Mouse (Mus musculus): ENCODE results near the gene L3mbtl1.
"Not testable (repeated sequence)": the region's sequence is repeated elsewhere in the genome, so short reads cannot be mapped to it uniquely, and the experiment has no call there.

Gene L3mbtl1

DNA sequence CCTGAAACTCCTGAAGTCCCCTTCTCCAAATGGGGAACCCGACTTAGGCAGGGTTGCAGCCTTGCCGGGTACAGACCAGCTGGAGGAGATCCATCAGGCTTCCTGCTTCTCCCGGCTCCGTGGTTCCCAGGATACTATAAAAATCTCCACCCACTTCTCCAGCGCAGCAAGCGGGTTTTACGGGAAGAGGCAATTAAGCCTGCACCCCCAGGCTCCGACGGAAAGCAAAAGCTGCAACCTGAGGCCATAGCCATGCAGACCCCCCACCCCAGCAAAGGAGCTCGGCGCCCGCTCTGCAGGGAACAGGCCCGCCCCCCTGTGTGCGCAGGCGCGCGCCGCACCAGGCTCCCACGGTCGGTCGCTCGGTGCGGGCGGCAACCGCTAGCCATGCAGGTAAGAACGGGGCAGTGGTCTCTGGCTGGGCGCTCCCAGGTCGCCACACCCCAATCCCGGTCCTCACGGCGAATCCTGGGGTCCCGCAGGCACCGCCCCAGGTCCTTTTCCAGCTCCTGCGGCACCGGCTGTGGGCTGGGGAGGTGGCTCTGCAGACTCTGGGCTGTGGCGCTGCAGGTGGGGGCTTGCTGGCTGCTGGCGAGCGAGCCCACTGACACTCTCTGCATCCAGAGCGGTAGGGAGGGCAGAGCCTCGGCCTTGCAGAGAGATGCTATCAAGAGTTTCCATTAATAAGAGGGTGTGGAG, at the start of gene L3mbtl1:
L3mbtl1 (plus strand) TSS at position 325 of the 699 bp plus-strand sequence.
- DNase-seq (ENCODE audit: low spot score in 2 of 2): peak in 1 of 2 experiments; percentile 50

DNA sequence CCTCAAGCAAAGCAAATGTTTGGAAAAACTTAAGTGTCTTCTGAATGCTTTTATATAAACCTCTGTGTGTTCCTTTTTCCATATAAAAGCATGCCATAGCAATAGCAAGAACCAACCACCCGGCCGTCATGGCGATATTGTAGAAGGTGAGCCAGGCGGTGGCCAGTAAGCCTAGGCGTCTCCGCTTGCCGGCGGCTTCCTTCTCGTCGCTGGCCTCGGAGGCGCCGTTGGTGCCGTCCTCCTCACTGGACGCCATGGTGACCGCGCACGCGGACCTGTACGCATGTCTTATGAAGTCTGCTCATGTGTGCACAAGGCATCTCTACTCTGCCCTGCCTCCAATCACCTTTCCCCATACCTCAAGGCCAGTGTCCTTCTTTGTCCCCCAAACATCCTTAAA, 44.0 kb upstream of the L3mbtl1 start:
- DNase-seq (ENCODE audit: low spot score in 2 of 2): not testable (repeated sequence)

DNA sequence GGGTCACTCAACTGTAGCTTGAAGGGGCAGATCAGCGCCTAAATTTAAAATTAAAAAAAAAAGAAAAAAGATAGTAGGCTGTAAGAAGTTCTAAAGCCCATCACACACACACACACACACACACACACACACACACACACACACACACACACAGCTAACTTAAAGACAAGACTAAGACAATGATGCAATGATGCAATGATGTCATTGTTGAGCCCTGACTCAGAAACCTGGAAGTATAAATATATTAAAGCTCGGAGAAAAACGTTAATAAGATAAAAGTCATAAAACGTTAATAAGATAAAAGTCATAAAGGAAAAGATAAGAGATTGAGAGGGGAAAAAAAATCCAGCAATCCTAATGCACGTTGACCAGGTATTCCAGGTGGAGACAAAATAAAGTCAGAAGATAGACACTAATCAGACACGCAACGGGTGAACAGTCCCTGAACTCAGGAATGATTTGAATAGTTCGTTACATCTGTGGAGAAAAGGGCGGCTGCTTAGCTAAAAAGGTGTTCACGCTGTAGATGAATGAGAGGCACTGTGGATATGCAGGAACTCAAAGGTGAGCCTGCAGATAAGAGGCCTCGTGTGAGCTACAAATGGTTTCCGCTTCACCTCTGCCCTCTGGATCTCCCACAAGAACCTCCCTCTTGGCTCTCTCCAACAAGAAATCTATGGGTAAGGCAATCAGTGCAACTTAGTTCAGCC, 43.2 kb upstream of the L3mbtl1 start:
- no peak for DNase-seq (ENCODE audit: low spot score in 2 of 2)

DNA sequence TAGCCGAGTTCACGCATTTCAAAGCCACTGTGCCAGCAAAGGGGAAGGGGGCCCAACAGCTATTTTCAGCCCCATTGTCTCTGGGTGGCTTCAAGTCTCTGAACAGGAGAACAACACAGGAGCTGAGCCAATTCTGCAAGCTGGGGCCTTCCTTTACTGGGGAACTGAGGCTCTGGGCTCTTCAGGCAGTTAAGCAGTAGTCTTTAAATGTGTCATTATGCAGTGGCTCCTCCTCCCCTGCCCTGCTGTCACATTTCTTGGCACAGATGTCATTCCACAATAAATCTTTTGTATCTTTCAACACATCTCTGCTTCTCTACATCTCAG, 42.7 kb upstream of the L3mbtl1 start:
- DNase-seq (ENCODE audit: low spot score in 2 of 2): no peak

DNA sequence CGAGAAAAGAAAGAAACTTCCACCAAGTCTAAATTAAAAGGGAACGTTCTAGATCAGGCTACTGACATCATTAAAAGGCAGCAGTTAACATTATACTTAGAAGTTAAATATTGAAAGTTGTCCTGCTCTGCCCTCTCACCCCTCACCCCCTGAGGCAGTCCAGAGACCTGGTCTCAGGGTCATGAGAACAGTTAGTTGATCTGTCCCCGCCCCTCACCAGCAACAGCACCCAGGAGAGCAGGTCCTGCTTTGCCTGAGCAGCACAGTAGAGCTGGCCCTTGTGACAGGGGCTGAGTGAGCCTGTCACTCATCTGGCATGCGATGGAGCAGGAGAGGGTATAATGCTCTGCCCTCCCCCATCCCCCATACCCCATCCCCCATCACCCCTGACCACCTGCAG, 37.4 kb upstream of the L3mbtl1 start:
- DNase-seq (ENCODE audit: low spot score in 2 of 2): no peak

DNA sequence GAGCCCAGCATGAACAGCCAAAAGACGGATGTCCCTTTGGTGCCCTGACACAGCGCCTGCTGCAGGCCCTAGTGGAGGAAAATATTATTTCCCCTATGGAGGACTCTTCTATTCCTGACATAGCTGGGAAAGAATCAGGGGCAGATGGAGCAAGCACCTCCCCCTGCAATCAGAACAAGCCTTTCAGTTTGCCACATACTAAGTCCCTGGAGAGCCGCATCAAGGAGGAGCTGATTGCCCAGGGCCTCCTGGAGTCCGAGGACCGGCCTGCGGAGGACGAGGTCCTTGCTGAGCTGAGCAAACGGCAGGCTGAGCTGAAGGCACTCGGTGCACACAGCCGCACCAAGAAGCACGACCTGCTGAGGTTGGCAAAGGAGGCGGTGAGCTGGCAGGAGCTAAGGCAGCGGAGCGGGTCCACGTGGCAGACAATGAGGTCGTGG, 35.2 kb upstream of the L3mbtl1 start:
- DNase-seq (ENCODE audit: low spot score in 2 of 2): no peak

DNA sequence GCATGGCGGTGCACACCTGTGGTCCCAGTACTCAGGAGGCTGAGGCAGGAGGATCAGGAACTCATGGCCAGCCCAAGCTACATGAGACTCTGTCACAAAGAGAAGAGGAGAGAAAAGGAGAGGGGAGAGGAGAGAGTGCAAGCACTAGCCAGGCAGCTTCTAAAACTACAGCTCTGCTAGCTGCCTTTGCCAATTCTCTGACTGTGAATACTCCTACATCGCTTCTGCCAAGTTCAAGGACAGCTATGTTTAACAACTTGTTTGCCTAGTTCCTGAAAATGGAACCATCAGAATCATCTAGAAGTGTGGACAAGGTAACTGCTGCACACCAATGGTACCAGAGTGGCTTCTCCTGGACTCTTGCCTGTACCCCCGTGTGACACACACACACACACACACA, 29.2 kb upstream of the L3mbtl1 start:
- DNase-seq (ENCODE audit: low spot score in 2 of 2): no peak

DNA sequence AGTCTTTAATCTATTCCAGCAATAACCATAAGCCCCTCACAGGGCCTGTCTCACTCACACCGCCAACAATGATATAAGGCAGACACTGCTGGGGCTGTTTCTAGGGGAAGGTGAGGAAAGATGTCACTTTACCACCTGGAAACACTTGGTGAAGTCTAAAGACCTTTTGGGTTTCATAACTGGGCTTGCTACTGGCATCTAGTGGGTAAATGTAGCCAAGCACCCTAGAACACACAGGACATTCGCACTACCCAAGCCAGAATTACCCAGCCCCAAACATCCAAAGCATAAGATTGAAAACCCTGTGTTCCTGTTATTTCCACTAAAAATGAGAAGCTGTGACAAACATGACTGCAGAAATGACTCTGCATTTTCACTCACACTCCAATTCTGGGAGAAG, 28.8 kb upstream of the L3mbtl1 start:
- peak in 1 of 2 experiments; percentile 53 for DNase-seq (ENCODE audit: low spot score in 2 of 2)

DNA sequence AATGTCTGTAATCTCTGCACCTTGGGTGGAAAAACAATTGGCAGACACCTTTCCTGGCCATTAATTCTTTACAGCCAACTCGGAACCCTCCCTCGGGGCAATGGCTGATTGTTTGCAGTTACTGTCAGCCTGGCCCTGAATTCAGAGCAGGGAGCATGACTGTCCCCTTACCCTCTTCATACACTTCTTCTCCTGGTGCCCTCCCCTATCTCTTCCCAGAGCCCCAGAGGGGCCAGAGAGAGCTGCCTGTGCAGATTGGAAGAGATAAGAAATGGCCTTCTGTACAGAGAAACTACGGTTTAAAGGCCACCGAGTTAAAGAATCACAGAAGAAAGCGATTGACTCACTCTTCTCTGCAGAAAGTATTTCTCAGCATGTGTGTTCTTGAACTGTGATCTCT, 23.3 kb upstream of the L3mbtl1 start:
- no peak for DNase-seq (ENCODE audit: low spot score in 2 of 2)

DNA sequence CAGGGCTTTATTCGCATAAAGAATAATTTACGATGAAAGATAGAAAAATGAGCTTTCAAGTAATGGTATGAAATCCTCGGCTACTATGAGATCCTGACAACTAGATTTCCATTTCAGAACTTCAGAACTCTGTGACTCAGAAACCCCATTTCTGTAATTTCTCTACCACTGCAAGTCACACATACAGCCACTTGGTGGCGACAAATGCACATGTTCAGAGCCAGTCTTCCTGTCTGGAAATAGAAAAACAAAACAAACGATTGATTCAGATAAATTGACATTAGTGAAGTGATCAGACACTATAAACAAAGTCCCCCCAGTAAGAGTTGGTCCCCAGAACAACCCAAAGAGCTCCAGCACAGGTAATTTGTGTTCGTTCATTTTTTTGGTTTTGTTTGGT, 21.1 kb upstream of the L3mbtl1 start:
- DNase-seq (ENCODE audit: low spot score in 2 of 2): peak in 1 of 2 experiments; percentile 73

DNA sequence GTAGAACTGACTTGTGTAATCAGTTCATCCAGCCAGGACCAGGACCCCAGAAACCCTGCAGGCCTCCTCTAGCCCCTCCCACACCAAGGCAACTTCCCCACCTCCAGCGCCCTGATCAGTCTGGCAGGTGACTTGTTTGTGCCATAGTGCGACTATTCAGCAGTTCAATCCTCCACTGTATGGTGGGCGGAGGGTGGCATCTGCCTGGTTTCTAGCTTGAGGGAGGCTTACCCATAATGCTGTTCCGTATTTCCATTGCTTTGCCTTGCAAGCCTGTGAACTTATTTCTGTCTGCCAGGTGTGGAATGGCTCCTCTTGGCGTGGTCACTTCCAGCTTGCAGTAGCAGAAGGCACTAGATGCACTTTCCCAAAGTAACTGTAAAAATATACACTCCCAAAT, 20.4 kb upstream of the L3mbtl1 start:
- peak in 1 of 2 experiments; percentile 55 for DNase-seq (ENCODE audit: low spot score in 2 of 2)

DNA sequence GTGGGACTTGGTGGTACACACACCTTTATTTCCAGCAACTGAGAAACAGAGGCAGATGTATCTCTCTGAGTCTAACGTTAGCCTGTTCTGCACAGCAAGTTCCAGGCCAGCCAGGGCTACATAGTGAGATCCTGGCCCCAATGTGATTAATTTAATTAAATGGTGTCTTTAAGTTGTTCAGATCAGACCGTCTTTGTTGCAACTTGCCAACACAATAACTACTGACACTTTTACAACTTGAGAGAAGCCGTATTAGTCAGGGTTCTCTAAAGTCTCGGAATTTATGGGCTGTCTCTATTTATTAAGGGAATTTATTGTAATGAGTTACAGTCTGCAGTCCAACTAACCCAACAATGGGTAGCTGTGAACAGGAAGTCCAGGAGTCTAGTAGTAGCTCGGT, 19.1 kb upstream of the L3mbtl1 start:
- DNase-seq (ENCODE audit: low spot score in 2 of 2): no peak

DNA sequence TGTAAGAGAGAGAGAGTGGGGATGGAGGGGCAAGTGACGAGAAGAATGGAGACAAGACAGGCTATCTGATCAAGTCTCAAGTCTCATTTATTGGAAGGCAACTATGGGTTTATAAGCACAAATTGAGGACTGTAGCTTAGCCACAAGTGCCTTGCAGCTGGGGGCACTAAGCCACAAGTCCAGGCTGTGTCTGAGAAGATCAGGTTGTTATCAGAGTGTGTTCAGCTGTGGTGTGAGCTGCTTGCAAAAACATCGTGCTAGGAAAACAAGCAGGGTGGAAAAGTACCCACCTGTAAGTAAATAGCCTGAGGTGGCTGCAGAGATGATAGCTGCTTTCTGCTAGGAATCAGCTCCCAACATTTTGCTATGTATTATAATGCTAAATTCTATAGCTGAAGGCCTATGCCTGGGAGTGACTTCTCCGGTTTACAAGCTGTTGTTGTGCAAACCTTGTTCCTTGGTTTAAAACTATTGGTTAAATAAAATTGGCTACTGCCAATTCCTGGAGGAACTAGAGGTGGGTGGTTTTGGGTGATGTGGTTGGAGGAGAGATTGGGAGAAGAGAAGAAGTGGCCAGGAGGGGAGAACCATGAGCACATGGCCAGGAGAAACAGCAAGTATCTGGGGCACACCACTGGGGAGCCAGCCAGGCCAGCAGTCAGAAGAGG, 15.2 kb upstream of the L3mbtl1 start:
- no peak for DNase-seq (ENCODE audit: low spot score in 2 of 2)

DNA sequence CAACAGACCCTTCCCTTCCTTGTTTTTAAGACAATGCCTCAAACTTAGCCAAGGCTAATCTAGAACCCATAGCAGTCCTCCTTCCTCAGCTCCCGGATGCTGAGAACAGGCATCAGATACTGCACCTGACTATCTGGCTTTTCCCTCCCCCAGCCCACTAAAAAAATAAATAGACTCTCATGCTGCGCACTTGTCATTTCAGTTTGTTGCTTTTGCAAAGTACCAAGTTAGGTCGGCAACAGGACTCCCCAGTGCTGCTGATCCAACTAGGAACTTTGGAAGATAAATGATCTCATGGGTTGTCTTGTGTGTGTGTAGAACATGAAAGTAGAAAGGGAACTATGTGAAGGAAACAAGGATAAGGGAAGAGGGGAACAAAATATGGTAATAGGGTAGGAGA, 13.6 kb upstream of the L3mbtl1 start:
- DNase-seq (ENCODE audit: low spot score in 2 of 2): no peak

DNA sequence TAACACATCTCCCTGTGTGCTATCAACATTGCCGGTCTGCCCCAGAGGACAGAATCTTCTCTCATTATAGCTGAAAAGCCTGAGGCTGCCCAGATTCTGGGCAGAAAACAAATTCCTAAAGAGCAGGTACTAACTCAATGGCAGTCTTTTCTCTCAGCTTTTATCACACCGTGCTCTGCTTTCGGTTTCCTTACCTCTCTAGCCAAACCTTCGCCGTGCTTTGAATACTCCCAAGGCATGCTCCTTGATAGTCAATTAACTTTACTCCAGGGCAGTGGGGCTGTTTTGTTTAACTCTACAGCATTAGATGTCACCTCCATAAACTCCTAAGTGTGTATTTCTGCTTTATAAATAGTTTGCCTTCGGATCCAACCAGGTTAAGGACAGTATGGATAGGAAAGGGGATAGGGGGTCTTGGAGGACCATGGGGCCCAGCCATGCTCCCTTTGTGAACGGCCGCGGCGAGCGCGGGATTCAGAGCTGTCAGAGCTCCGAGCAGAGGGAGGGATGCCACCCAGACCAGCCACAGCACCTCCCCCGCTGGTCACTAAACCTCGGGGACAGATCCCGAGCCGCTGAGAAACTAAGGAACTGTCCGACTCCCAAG, 12.7 kb upstream of the L3mbtl1 start:
- DNase-seq (ENCODE audit: low spot score in 2 of 2): no peak

DNA sequence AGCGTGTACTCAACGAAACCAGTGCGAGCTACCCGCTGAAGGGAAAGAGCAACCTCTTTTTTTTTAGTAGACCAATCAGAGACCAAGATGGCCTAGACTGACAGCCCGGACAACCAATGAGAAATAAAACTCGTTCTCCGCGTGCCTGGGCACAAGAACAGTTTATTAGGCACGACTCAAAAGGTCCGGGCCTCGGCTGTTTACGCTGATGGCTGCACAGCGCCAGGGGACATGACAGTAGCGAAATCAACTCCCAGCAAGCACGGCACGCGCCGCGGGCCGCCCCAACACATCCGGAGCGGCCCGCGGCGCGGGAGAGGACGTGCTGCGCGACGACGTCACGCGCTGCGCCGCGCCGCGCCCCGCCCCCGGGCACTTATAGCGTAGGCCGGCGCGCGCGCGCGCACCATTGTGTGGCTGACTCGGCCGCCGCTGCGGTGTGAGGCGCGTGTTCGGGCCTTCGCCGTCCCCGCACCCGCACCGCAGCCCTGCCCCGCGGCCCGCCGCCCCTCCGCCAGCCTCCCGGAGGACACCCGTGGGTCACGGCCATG, 12.1 kb upstream of the L3mbtl1 start, which contains the start of gene Srsf6:
Srsf6 (plus strand) TSS at position 406 of the 551 bp plus-strand sequence.
- peak; percentile 78 to 94 for DNase-seq (ENCODE audit: low spot score in 2 of 2)

DNA sequence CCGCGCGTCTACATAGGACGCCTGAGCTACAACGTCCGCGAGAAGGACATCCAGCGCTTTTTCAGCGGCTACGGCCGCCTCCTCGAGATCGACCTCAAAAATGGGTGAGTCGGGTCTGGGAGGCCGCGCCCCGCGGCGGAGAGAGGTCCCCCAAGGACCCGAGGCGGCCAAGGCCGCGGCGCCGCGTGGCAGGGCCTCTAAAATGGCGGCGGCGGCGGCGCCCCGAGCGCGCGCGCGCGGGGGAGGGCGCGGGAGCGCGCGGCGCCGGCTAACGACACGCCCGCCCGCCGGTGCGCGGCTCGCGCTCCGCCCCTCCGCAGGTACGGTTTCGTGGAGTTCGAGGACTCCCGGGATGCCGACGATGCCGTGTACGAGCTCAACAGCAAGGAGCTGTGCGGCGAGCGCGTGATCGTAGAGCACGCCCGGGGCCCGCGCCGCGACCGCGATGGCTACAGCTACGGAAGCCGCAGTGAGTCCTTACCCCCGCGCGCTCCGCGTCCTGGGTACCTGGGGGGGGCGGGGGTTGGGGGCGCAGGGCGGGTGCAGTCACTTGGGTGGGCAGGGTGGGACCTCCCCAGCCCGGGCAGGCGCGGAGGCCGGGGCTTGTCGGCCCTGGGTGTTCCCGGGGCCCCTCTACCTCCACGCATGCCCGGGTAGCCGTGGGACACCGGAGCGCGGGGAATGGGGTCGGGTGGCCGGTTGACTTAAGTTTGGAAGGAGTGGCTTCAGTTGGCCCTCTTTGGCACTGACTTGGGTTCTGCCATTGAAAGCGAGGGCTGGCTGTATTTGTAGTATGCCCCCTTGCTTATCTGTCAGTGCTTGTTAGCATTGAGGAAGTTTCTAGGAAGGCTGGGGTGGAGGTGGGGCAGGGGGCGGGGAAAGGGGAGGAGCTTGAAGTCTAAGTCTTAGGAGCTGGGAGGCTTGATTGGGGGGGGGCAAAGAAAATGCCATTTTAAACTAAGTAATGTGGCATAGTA, 11.3 kb upstream of the L3mbtl1 start:
- peak in 1 of 2 experiments; percentile 65 for DNase-seq (ENCODE audit: low spot score in 2 of 2)

DNA sequence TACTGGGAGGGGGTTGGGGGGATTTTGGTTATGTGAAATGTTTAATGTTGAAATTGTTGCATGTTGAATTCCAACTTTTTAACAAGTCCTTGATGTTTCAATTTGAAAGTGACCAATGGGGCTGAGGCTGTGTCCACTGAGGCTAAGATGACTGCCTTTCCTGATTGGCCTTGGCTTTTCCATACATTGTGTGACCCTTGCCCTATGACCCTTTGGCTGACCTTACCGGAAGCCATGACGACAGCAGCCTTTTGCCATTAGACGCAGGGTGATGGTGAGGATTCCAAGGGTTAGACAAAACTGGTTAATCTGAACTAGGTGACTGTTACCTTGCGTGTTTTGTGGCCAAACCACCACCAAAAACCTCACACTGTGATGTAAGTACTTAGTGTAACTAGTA, 10.6 kb upstream of the L3mbtl1 start:
- DNase-seq (ENCODE audit: low spot score in 2 of 2): no peak

DNA sequence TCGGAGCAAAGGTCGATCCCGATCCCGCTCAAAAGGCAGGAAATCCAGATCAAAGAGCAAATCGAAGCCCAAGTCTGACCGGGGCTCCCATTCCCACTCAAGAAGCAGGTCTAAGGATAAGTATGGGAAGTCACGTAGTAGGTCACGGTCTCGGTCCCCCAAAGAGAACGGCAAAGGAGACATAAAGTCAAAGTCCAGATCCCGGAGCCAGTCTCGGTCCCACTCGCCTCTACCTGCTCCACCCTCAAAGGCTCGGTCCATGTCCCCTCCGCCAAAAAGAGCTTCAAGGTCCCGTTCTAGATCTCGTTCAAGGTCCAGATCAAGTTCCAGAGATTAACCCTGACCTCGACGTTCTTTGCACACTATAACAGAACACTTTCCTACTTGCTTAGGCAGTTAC, 8.9 kb upstream of the L3mbtl1 start:
- DNase-seq (ENCODE audit: low spot score in 2 of 2): no peak

DNA sequence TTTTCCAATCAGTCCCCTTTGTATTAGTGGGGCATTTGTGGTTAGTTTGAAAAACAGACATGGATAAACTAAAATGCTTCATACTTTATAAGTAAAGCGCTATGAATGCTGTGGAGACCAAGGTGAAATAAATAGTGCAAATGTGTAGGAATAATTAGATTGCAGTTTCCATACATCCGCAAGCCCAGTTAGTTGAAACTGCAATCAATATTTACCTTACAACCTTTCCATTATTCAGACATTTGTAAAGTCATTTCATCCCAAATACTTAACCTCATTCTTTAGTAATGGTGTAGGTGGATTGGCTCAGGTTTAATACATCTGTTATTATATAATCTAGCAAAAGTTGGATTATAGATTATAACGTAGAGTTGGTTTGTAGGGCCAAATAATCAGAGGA, 7.6 kb upstream of the L3mbtl1 start:
- no peak for DNase-seq (ENCODE audit: low spot score in 2 of 2)

DNA sequence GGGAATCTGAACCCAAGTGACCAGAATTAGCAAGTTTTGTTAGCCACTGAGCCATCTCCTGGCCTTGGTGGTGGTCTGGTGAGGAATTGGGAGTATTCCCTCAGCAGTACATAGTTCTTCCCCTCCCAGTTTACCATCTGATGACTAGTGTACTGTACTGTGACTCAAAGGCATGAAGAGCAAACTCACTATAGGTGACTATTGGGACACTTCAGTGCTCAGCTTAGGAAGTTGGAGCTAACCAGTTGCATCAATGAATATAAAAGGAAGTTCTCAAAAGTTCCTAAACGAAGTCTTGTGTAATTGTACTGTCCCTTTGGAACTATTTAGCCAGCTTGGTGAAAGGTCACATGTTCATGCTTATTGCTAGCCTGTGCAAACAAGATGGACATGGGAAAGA, 3.7 kb upstream of the L3mbtl1 start:
- DNase-seq (ENCODE audit: low spot score in 2 of 2): no peak

All from left cerebral cortex, adult 9 months (tissue).